Mouse (Mus musculus): Measurements from ENCODE around the gene Olfr95.

Olfr95 gene

GRCm38 (mm10) chr17:37190711-37191110 lies 22.2 kb downstream of the Olfr95 start:
- Histone ChIP-seq H3K9me3 (ENCODE audit: low read length) (no peaks in the 10 kb centered on the region), H3K4me3 (replicated peaks; ENCODE audit: low read length) (no peak overlapping the region), H3K36me3 (ENCODE audit: insufficient read depth, low read length) (no peaks in the 10 kb centered on the region), H3K4me1 (replicated peaks; ENCODE audit: low read depth, low read length) (no peaks in the 10 kb centered on the region), H3K27me3 (ENCODE audit: insufficient read depth, low read length) (peaks cover 10% of the 10 kb centered on the region)
- TF ChIP-seq CTCF (conservative IDR thresholded peaks at IDR 0.05; ENCODE audit: low read length): no peak
- no peak for TF ChIP-seq POU5F1 (IDR thresholded peaks at IDR 0.05; ENCODE audit: borderline replicate concordance, low read length)
- no peak for TF ChIP-seq NANOG (IDR thresholded peaks at IDR 0.05; ENCODE audit: borderline replicate concordance, low read length)

GRCm38 (mm10) chr17:37185474-37185873 lies 27.4 kb downstream of the Olfr95 start:
- Histone ChIP-seq H3K27me3 (ENCODE audit: insufficient read depth, low read length) (no peaks in the 10 kb centered on the region), H3K36me3 (ENCODE audit: insufficient read depth, low read length) (no peaks in the 10 kb centered on the region), H3K4me3 (replicated peaks; ENCODE audit: low read length) (no peak overlapping the region), H3K4me1 (replicated peaks; ENCODE audit: low read depth, low read length) (no peaks in the 10 kb centered on the region), H3K9me3 (ENCODE audit: low read length) (no peaks in the 10 kb centered on the region)
- TF ChIP-seq CTCF (conservative IDR thresholded peaks at IDR 0.05; ENCODE audit: low read length) (no peak), POU5F1 (IDR thresholded peaks at IDR 0.05; ENCODE audit: borderline replicate concordance, low read length) (no peak)

GRCm38 (mm10) chr17:37161394-37161793 lies 51.5 kb downstream of the Olfr95 start, which contains the start of gene Olfr93:
Gene Olfr93 (minus strand): TSS chr17:37161494.
- Histone ChIP-seq H3K27me3 (ENCODE audit: insufficient read depth, low read length) (no peaks in the 10 kb centered on the region), H3K36me3 (ENCODE audit: insufficient read depth, low read length) (no peaks in the 10 kb centered on the region), H3K4me1 (replicated peaks; ENCODE audit: low read depth, low read length) (no peaks in the 10 kb centered on the region; the same call in 1 of the 2 replicates), H3K4me3 (replicated peaks; ENCODE audit: low read length) (no peak within 1 kb of the TSS), H3K9me3 (ENCODE audit: low read length) (no peaks in the 10 kb centered on the region)
- no peak for TF ChIP-seq NANOG (IDR thresholded peaks at IDR 0.05; ENCODE audit: borderline replicate concordance, low read length)
- no peak for TF ChIP-seq POU5F1 (IDR thresholded peaks at IDR 0.05; ENCODE audit: borderline replicate concordance, low read length)
- no peak for TF ChIP-seq CTCF (conservative IDR thresholded peaks at IDR 0.05; ENCODE audit: low read length)
